Mouse (Mus musculus) MEL (cell line): Measurements from ENCODE around the gene Tymp. TPM values are rescaled to one million over a fixed set of nuclear protein-coding genes. Genes with fewer than 3 reads are reported as not detected.

Experiments
- DNase-seq: peaks from one replicate; pipeline ENCODE4 v3.0.0; 2011; ENCODE audit warnings: low read depth, low spot score
- H3K27ac ChIP-seq: 2 replicates; pipeline ENCODE4 v1.5.1; 2012; ENCODE audit warnings: low read depth, mild to moderate bottlenecking, control low read depth, low read length, moderate library complexity; ENCODE audit not compliant: control insufficient read depth
- H3K27me3 ChIP-seq, 2 experiments: fragments of 150-350 bp in 1 of 2; sonication (generic) in 1 of 2; 2 replicates each; pipeline ENCODE4 v1.6.1; 2012; ENCODE audit warnings: low read length in 2 of 2, mild to moderate bottlenecking in 2 of 2, improper control_type of control experiment in 1 of 2, moderate library complexity in 1 of 2; ENCODE audit not compliant: insufficient read depth in 2 of 2, control insufficient read depth in 1 of 2
- H3K36me3 ChIP-seq, 2 experiments: 2 replicates each; pipeline ENCODE4 v1.6.1; 2012 to 2014; ENCODE audit warnings: low read length in 2 of 2, improper control_type of control experiment in 1 of 2, inconsistent platforms in 1 of 2, mild to moderate bottlenecking in 1 of 2; ENCODE audit not compliant: insufficient read depth in 2 of 2, control insufficient read depth in 1 of 2
- H3K4me1 ChIP-seq, 2 experiments: fragments of 150-350 bp in 1 of 2; sonication (generic) in 1 of 2; 2 replicates each; pipeline ENCODE4 v1.6.1; 2012; ENCODE audit warnings: low read length in 2 of 2, improper control_type of control experiment in 1 of 2, mild to moderate bottlenecking in 1 of 2; ENCODE audit not compliant: insufficient read depth in 2 of 2, control insufficient read depth in 1 of 2
- H3K4me3 ChIP-seq, 2 experiments: fragments of 150-350 bp in 1 of 2; sonication (generic) in 1 of 2; 2 replicates each; pipeline ENCODE4 v1.5.1; 2012; ENCODE audit warnings: low read depth in 2 of 2, low read length in 2 of 2, mild to moderate bottlenecking in 2 of 2, moderate library complexity in 2 of 2, control low read depth in 1 of 2, improper control_type of control experiment in 1 of 2; ENCODE audit not compliant: control insufficient read depth in 1 of 2, insufficient read depth in 1 of 2
- H3K79me2 ChIP-seq: 2 replicates; pipeline ENCODE4 v1.6.1; 2012; ENCODE audit warnings: mild to moderate bottlenecking, low read length, moderate library complexity; ENCODE audit not compliant: control insufficient read depth, poor library complexity, insufficient read depth
- H3K9ac ChIP-seq: 2 replicates; pipeline ENCODE4 v1.6.1; 2012; ENCODE audit warnings: low read depth, mild to moderate bottlenecking, control low read depth, low read length, moderate library complexity; ENCODE audit not compliant: control insufficient read depth, poor library complexity, severe bottlenecking
- H3K9me3 ChIP-seq: fragments of 150-350 bp; sonication (generic); replicated peaks from 2 replicates; pipeline ENCODE4 v1.6.1; 2012; ENCODE audit warnings: mild to moderate bottlenecking, low read length, improper control_type of control experiment, moderate library complexity; ENCODE audit not compliant: insufficient read depth
- BHLHE40 ChIP-seq: IDR thresholded peaks from 2 replicates; pipeline ENCODE4 v1.6.1; 2012; ENCODE audit warnings: low read depth, mild to moderate bottlenecking, inconsistent platforms, low read length, improper control_type of control experiment, borderline replicate concordance
- CTCF ChIP-seq, 3 experiments: IDR thresholded peaks in 2 of 3; conservative IDR thresholded peaks in 1 of 3; 2 replicates each; pipeline ENCODE4 v1.5.1; 2011 to 2012; ENCODE audit warnings: low read length in 3 of 3, low read depth in 2 of 3, mild to moderate bottlenecking in 2 of 3, improper control_type of control experiment in 1 of 3, inconsistent platforms in 1 of 3, mixed read lengths in 1 of 3, moderate library complexity in 1 of 3; ENCODE audit not compliant: control insufficient read depth in 1 of 3, insufficient read depth in 1 of 3, poor library complexity in 1 of 3, severe bottlenecking in 1 of 3
- E2F4 ChIP-seq: IDR thresholded peaks from 2 replicates; pipeline ENCODE4 v1.6.1; 2011; ENCODE audit warnings: low read depth, low read length, improper control_type of control experiment, borderline replicate concordance
- ELF1 ChIP-seq: IDR thresholded peaks from 2 replicates; pipeline ENCODE4 v1.6.1; 2014; ENCODE audit warnings: low read depth, mild to moderate bottlenecking, inconsistent platforms, low read length, improper control_type of control experiment, moderate library complexity
- GABPA ChIP-seq: IDR thresholded peaks from 2 replicates; pipeline ENCODE4 v1.6.1; 2012; ENCODE audit warnings: low read depth, mild to moderate bottlenecking, inconsistent platforms, low read length, improper control_type of control experiment, moderate library complexity
- GATA1 ChIP-seq: IDR thresholded peaks from 2 replicates; pipeline ENCODE4 v1.6.1; 2011; ENCODE audit warnings: low read depth, low read length, improper control_type of control experiment
- KAT2A ChIP-seq: conservative IDR thresholded peaks from 2 replicates; pipeline ENCODE4 v1.6.1; 2012; ENCODE audit warnings: low read depth, low read length, improper control_type of control experiment, inconsistent platforms
- MAFK ChIP-seq: IDR thresholded peaks from 2 replicates; pipeline ENCODE4 v1.6.1; 2011; ENCODE audit warnings: low read depth, mild to moderate bottlenecking, low read length, improper control_type of control experiment, borderline replicate concordance
- MAX ChIP-seq: IDR thresholded peaks from 2 replicates; pipeline ENCODE4 v1.6.1; 2011; ENCODE audit warnings: low read length, improper control_type of control experiment
- MAZ ChIP-seq: IDR thresholded peaks from 2 replicates; pipeline ENCODE4 v1.6.1; 2012; ENCODE audit warnings: low read depth, mild to moderate bottlenecking, inconsistent platforms, low read length, improper control_type of control experiment
- MEF2A ChIP-seq: IDR thresholded peaks from 2 replicates; pipeline ENCODE4 v1.6.1; 2014; ENCODE audit warnings: low read depth, mild to moderate bottlenecking, inconsistent platforms, low read length, improper control_type of control experiment; ENCODE audit not compliant: poor library complexity, insufficient replicate concordance, severe bottlenecking; ENCODE audit errors: extremely low read depth
- MXI1 ChIP-seq: IDR thresholded peaks from 2 replicates; pipeline ENCODE4 v1.6.1; 2011; ENCODE audit warnings: mild to moderate bottlenecking, low read depth, low read length, improper control_type of control experiment
- MYB ChIP-seq: IDR thresholded peaks from 2 replicates; pipeline ENCODE4 v1.6.1; 2011; ENCODE audit warnings: mild to moderate bottlenecking, low read depth, low read length, improper control_type of control experiment
- NRF1 ChIP-seq: IDR thresholded peaks from 2 replicates; pipeline ENCODE4 v1.6.1; 2014; ENCODE audit warnings: low read depth, mild to moderate bottlenecking, inconsistent platforms, low read length, improper control_type of control experiment, moderate library complexity; ENCODE audit not compliant: poor library complexity, insufficient read depth, severe bottlenecking
- POLR2AphosphoS5 ChIP-seq: IDR thresholded peaks from 2 replicates; pipeline ENCODE4 v1.6.1; 2012; ENCODE audit warnings: low read depth, borderline replicate concordance, mild to moderate bottlenecking, inconsistent platforms, low read length, moderate library complexity, mixed read lengths
- RAD21 ChIP-seq: IDR thresholded peaks from 2 replicates; pipeline ENCODE4 v1.6.1; 2011; ENCODE audit warnings: mild to moderate bottlenecking, low read depth, low read length, improper control_type of control experiment
- RCOR1 ChIP-seq: IDR thresholded peaks from 2 replicates; pipeline ENCODE4 v1.6.1; 2012; ENCODE audit warnings: low read depth, mild to moderate bottlenecking, inconsistent platforms, low read length, improper control_type of control experiment
- SIN3A ChIP-seq: IDR thresholded peaks from 2 replicates; pipeline ENCODE4 v1.6.1; 2012; ENCODE audit warnings: low read length, improper control_type of control experiment, inconsistent platforms
- SMC3 ChIP-seq: IDR thresholded peaks from 2 replicates; pipeline ENCODE4 v1.6.1; 2011; ENCODE audit warnings: low read depth, low read length, improper control_type of control experiment
- TBP ChIP-seq: IDR thresholded peaks from 2 replicates; pipeline ENCODE4 v1.8.0; 2011; ENCODE audit warnings: low read depth, low read length, improper control_type of control experiment
- TCF12 ChIP-seq: IDR thresholded peaks from 2 replicates; pipeline ENCODE4 v1.6.1; 2014; ENCODE audit warnings: low read depth, mild to moderate bottlenecking, inconsistent platforms, low read length, improper control_type of control experiment, moderate library complexity
- USF1 ChIP-seq: IDR thresholded peaks from 2 replicates; pipeline ENCODE4 v1.6.1; 2014; ENCODE audit warnings: low read depth, mild to moderate bottlenecking, inconsistent platforms, low read length, improper control_type of control experiment, moderate library complexity
- ZC3H11A ChIP-seq: IDR thresholded peaks from 2 replicates; pipeline ENCODE4 v1.6.1; 2012; ENCODE audit warnings: low read depth, mild to moderate bottlenecking, inconsistent platforms, low read length, improper control_type of control experiment
- ZKSCAN1 ChIP-seq: IDR thresholded peaks from 2 replicates; pipeline ENCODE4 v1.6.1; 2012; ENCODE audit warnings: low read depth, mild to moderate bottlenecking, inconsistent platforms, low read length, improper control_type of control experiment, moderate library complexity
- ZMIZ1 ChIP-seq: IDR thresholded peaks from 2 replicates; pipeline ENCODE4 v1.6.1; 2012; ENCODE audit warnings: low read depth, mild to moderate bottlenecking, inconsistent platforms, low read length, improper control_type of control experiment, moderate library complexity
- polyA plus RNA-seq, 2 experiments: library from polyadenylated mRNA; stranded (reverse) in 1 of 2; unstranded in 1 of 2; fragments of >175 nt in 1 of 2; fragments of >200 nt in 1 of 2; gene quantifications; 2 replicates each; pipeline versions ENCODE4 v1.2.1 to v1.2.4; 2012; ENCODE audit warnings: low replicate concordance in 2 of 2, low read depth in 1 of 2; ENCODE audit not compliant: insufficient read length in 2 of 2, insufficient read depth in 1 of 2, missing spikeins in 1 of 2
- total RNA-seq: library from RNA; depleted of rRNA; stranded (reverse); fragments of 300-350 nt; gene quantifications from 2 replicates; pipeline ENCODE4 v1.2.3, GENCODE M21; 2012

Tymp gene
- total and polyA plus RNA-seq, 3 experiments, result 1.5 to 2.0 TPM; not detected in 1

DNA sequence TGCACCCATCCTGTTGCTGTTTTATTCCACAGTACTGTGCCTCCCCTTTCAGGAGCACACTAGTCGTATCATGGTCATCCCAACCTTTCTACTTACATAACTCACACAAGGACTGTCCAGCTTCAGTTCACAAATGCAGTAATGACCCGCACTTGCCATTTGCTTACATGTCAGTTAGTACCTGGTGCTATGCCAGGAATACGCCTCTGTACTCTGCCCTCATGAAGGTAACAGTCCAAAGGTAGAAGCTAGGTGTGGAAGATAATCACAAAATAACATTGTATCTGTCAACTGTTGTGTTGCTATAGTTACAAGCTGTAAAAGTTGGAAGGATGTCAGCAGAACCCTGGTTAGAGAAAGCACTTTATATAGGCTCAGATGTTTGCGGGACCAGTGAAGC, 20.0 kb upstream of the Tymp start:
- TF ChIP-seq POLR2AphosphoS5 (no peak), ZKSCAN1 (no peak), SIN3A (no peak), RAD21 (no peak), E2F4 (no peak), BHLHE40 (no peak), ZC3H11A (no peak), SMC3 (no peak), MXI1 (no peak), CTCF (IDR thresholded peaks at IDR 0.05 in 2 of 3, conservative IDR thresholded peaks at IDR 0.05 in 1 of 3; ENCODE audit: control insufficient read depth in 1 of 3, insufficient read depth in 1 of 3, low read depth in 2 of 3, low read length in 3 of 3, poor library complexity in 1 of 3, severe bottlenecking in 1 of 3) (no peak)
- no peaks in the 10 kb centered on the region for H3K79me2 ChIP-seq
- H3K36me3 ChIP-seq, result peaks cover 0 to 6% of the 10 kb centered on the region in 2 experiments; a peak in 2 of 4 replicates
- H3K27ac ChIP-seq, result no peak overlapping the region
- DNase-seq, result no peak
- H3K4me3 ChIP-seq, result no peak overlapping the region
- no peaks in the 10 kb centered on the region for H3K9me3 ChIP-seq
- peaks cover 6 to 14% of the 10 kb centered on the region in 2 experiments for H3K4me1 ChIP-seq
- H3K9ac ChIP-seq, result no peak overlapping the region
- peaks cover 0 to 5% of the 10 kb centered on the region in 2 experiments; a peak in 1 of 4 replicates for H3K27me3 ChIP-seq

DNA sequence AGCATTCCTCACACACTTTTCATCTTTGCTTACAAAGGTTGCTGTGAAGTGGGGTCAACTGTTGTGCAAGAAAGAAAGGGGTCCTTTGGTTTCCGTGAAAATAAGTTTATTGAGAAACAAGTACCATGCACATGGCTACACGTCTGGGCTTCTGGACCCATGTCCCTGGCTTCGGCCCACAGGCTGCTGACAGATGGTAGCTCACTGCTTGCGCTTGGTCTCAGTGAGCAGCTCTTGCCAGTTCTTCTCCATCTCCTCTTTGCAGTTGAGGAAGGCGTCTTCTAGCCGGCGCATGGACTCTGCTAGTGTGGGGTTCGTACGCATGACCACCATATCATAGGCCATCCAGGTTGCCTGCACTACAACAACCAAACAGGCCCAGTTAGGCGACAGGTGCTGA, 13.2 kb upstream of the Tymp start:
- DNase-seq, result no peak
- H3K4me1 ChIP-seq, result no peaks in the 10 kb centered on the region
- TF ChIP-seq RCOR1 (no peak), TCF12 (no peak), E2F4 (no peak), MYB (no peak), MAX (no peak), NRF1 (no peak), MAFK (no peak), MXI1 (no peak), MAZ (no peak), RAD21 (no peak), KAT2A (no peak), ZMIZ1 (no peak), MEF2A (no peak), GABPA (no peak), GATA1 (no peak), USF1 (no peak), ELF1 (no peak), TBP (no peak)
- no peak overlapping the region for H3K27ac ChIP-seq
- no peaks in the 10 kb centered on the region for H3K36me3 ChIP-seq
- H3K9me3 ChIP-seq, result no peaks in the 10 kb centered on the region
- no peaks in the 10 kb centered on the region for H3K79me2 ChIP-seq
- H3K4me3 ChIP-seq, result no peak overlapping the region
- H3K9ac ChIP-seq, result no peak overlapping the region
- peaks cover 5% of the 10 kb centered on the region in 2 experiments; a peak in 2 of 4 replicates for H3K27me3 ChIP-seq
